Mouse (Mus musculus): ENCODE data around the gene Gcnt2. TPM values are rescaled to one million over a fixed set of nuclear protein-coding genes. Genes with fewer than 3 reads are reported as not detected.
A peak's percentile ranks its signal among the peaks of the same experiment; 100 is the strongest.

The Gcnt2 gene
- total and polyA plus RNA-seq, 2 experiments from 2014 or later, result 2.8 to 12.9 TPM

GRCm38 (mm10) chr13:40914053-40914585 lies 54.6 kb downstream of the Gcnt2 start:
- WGBS, result 62% methylated on average over 4 of the region's 4 CpGs
- Histone ChIP-seq H3K27ac (ENCODE audit: low read depth) (no peak overlapping the region), H3K4me2 (ENCODE audit: low read depth, low read length) (no peak overlapping the region), H3K9me3 (replicated peaks; ENCODE audit: control insufficient read depth, low read length) (no peaks in the 10 kb centered on the region), H3K27me3 (ENCODE audit: control insufficient read depth, insufficient read depth, low read length) (no peaks in the 10 kb centered on the region), H3K36me3 (replicated peaks; ENCODE audit: control insufficient read depth, insufficient read depth, low read length) (no peaks in the 10 kb centered on the region), H3K4me1 (ENCODE audit: control insufficient read depth, insufficient read depth) (peaks cover 14% of the 10 kb centered on the region; the same call in 1 of the 2 replicates), H3K4me3 (ENCODE audit: low read depth, low read length) (no peak overlapping the region), H3K9ac (replicated peaks; ENCODE audit: low read depth, low read length) (no peak overlapping the region)
- DNase-seq (ENCODE audit: low spot score), result no peak
- ATAC-seq (ENCODE audit: insufficient read depth, low read depth), result no peak
- TF ChIP-seq CTCF (IDR thresholded peaks at IDR 0.05; ENCODE audit: low read depth) (no peak), EP300 (IDR thresholded peaks at IDR 0.05; ENCODE audit: low read depth) (no peak)

DNA sequence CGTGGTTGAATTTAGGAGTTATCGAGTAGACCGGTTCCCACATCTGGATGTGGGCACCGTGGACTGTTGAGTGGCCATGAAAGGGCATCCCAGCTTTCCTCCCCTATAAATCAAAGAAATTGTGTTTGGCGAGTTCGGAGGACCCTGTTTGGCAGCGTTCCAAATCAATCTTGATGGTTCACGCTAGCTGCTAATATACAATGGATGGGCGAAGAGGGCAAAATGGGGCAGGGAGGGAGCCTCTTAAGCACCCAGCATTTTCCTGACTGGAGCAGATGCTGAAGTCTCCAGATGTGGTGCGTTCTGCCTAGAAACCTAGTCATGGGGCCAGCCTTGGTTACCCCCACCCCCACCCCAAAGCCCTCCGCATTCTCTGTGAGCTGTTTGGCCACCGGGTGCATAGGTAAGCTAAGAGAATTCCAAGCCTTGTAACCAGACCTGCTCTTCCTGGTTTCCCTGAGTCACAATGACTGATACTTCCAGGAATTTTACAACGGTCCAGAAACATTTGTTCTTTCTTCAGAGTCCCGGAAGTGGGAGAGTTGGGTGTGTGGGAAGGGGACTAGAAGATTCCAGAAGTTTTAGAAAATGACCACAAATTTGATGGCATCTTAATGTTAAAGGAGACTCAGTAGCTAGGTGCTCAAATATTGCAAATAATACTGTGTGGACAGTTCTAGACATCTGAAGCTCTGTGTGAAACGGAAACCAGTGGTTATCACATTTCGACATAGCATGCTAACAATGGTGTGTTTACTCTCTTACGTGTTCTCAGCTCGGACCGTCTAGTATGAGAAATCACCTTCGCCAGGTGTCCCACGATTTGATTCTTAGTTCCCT lies 57.0 kb downstream of the Gcnt2 start:
- 15% methylated on average over 21 of the region's 21 CpGs for WGBS
- Histone ChIP-seq H3K27me3 (ENCODE audit: control insufficient read depth, insufficient read depth, low read length) (no peaks in the 10 kb centered on the region), H3K9me3 (replicated peaks; ENCODE audit: control insufficient read depth, low read length) (no peaks in the 10 kb centered on the region), H3K9ac (replicated peaks; ENCODE audit: low read depth, low read length) (peak overlapping the region; percentile 61), H3K4me2 (ENCODE audit: low read depth, low read length) (peak overlapping the region; percentile 95), H3K27ac (ENCODE audit: low read depth) (no peak overlapping the region), H3K4me1 (ENCODE audit: control insufficient read depth, insufficient read depth) (peaks cover 31% of the 10 kb centered on the region), H3K36me3 (replicated peaks; ENCODE audit: control insufficient read depth, insufficient read depth, low read length) (no peaks in the 10 kb centered on the region), H3K4me3 (ENCODE audit: low read depth, low read length) (peak overlapping the region; percentile 72)
- peak; percentile 55 for DNase-seq (ENCODE audit: low spot score)
- TF ChIP-seq CTCF (IDR thresholded peaks at IDR 0.05; ENCODE audit: low read depth), result no peak
- TF ChIP-seq EP300 (IDR thresholded peaks at IDR 0.05; ENCODE audit: low read depth), result no peak
- ATAC-seq (ENCODE audit: insufficient read depth, low read depth), result no peak

DNA sequence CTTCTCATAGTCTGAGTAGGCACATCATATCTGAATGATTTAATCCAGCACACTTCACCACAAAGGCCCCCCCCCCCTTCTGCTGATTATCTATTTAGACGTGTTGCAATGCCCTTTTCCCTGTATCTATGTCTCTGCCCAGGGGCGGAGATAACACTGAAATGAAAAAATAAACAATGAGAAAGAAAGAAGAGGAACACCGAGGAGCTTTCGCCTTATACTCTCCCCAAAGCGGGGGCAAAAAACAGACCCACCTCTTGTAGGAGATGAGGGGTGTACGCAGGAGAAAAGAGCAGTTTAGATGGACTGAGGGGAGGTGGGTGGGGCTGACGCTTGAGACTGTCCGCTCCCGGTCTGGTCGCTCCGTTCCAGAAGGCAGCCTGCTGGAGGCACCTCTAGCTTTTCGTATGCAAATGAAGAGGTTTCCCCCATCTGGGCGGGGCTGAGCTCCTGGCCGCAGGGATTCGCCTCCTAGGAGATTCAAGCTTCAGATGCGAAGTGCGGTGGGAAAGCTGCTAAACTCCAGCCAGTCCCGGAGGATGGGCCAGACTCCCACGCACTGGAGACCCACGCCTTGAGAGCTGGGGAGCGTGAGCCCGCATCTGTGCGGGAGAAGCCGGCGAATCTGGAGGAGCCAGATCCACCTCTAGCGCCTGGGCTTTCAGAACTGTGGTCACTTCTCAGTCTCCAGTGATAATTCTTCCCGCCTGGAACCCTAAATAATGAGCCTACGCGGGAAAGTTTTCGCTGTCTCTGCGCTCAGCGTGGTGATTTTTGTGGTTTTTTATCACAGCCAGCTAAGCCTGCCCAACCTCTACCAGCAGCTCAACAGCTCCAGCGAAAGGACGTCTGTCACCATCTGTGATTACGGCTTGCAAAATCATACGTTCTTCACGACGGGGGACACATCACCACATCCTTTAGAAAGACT lies 57.9 kb downstream of the Gcnt2 start:
- ATAC-seq (ENCODE audit: insufficient read depth, low read depth), result peak; percentile 81
- H3K4me3 ChIP-seq (ENCODE audit: low read depth, low read length), result peak overlapping the region; percentile 72
- TF ChIP-seq CTCF (IDR thresholded peaks at IDR 0.05; ENCODE audit: low read depth) (0 out of 2 replicates have a peak, but pooled peaks have one; percentile 14), EP300 (IDR thresholded peaks at IDR 0.05; ENCODE audit: low read depth) (no peak)
- H3K27ac ChIP-seq (ENCODE audit: low read depth), result peak overlapping the region; percentile 31; the same call in 1 of the 2 replicates
- H3K9ac ChIP-seq (replicated peaks; ENCODE audit: low read depth, low read length), result peak overlapping the region; percentile 61
- DNase-seq (ENCODE audit: low spot score), result peak; percentile 59
- WGBS, result 1% methylated on average over 38 of the region's 38 CpGs
- H3K27me3 ChIP-seq (ENCODE audit: control insufficient read depth, insufficient read depth, low read length), result no peaks in the 10 kb centered on the region
- H3K4me2 ChIP-seq (ENCODE audit: low read depth, low read length), result peak overlapping the region; percentile 95
- H3K36me3 ChIP-seq (replicated peaks; ENCODE audit: control insufficient read depth, insufficient read depth, low read length), result no peaks in the 10 kb centered on the region
- no peaks in the 10 kb centered on the region for H3K9me3 ChIP-seq (replicated peaks; ENCODE audit: control insufficient read depth, low read length)
- H3K4me1 ChIP-seq (ENCODE audit: control insufficient read depth, insufficient read depth), result peaks cover 36% of the 10 kb centered on the region

DNA sequence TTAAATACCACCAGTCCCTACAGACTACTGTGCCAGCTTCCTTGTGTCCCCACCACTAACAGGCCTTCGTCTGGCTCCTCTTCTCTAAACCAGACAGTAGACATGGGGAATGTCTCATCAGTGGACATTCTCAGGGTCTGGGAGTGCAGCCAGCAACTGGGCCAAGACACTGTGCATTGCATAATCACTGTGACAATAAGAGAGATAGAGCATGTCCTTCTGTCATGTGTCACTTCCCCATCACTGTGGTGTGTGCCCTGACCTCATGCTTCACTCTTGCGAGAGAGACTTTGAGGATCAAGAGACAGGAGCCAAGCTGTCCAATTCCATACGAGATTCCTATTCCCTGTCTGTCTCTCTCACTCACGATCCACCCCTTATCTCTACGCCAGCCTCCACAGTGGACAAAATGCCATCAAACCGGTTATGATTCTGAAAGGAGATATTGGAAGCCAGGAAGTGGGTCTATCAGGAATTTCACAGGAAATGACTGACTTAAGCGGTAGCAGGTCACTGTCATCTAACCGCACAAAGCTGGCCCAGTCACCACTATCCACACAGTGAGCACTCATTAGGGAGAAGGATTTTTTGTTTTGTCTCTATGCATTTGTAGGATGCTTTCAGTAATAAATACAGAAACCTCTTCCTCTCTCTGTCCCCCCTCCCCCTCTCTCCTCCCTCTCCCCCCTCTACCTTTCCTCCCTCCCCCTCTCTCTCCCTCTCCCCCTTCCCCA lies 61.9 kb downstream of the Gcnt2 start:
- no peaks in the 10 kb centered on the region for H3K9me3 ChIP-seq (replicated peaks; ENCODE audit: control insufficient read depth, low read length)
- no peak for TF ChIP-seq CTCF (IDR thresholded peaks at IDR 0.05; ENCODE audit: low read depth)
- TF ChIP-seq EP300 (IDR thresholded peaks at IDR 0.05; ENCODE audit: low read depth), result no peak
- H3K9ac ChIP-seq (replicated peaks; ENCODE audit: low read depth, low read length), result no peak overlapping the region
- no peaks in the 10 kb centered on the region for H3K27me3 ChIP-seq (ENCODE audit: control insufficient read depth, insufficient read depth, low read length)
- H3K4me2 ChIP-seq (ENCODE audit: low read depth, low read length), result no peak overlapping the region
- peak; percentile 42 for ATAC-seq (ENCODE audit: insufficient read depth, low read depth)
- H3K4me1 ChIP-seq (ENCODE audit: control insufficient read depth, insufficient read depth), result peaks cover 33% of the 10 kb centered on the region
- H3K27ac ChIP-seq (ENCODE audit: low read depth), result peak overlapping the region; percentile 38; the same call in 1 of the 2 replicates
- H3K4me3 ChIP-seq (ENCODE audit: low read depth, low read length), result no peak overlapping the region
- 39% methylated on average over 8 of the region's 8 CpGs for WGBS
- no peak for DNase-seq (ENCODE audit: low spot score)
- no peaks in the 10 kb centered on the region for H3K36me3 ChIP-seq (replicated peaks; ENCODE audit: control insufficient read depth, insufficient read depth, low read length)

Data from heart, postnatal 0 days (tissue).